Mouse (Mus musculus): Measurements from ENCODE around the gene Tfb1m. TPM values are rescaled to one million over a fixed set of nuclear protein-coding genes. Genes with fewer than 3 reads are reported as not detected.
A peak's percentile ranks its signal among the peaks of the same experiment; 100 is the strongest.

The Tfb1m gene
- polyA plus RNA-seq, 1 experiment, result 9.5 TPM

- DNase-seq (ENCODE audit: low read depth), result no peak
- TF ChIP-seq POLR2A (IDR thresholded peaks at IDR 0.05; ENCODE audit: borderline replicate concordance, extremely low read depth, insufficient read depth, insufficient read length, poor library complexity, severe bottlenecking), result no peak
- no peak for TF ChIP-seq CTCF (IDR thresholded peaks at IDR 0.05; ENCODE audit: borderline replicate concordance, extremely low read depth, insufficient read depth, insufficient read length)
Observed at GRCm38 (mm10) chr17:3490216-3490895, 67.2 kb downstream of the Tfb1m start.

DNA sequence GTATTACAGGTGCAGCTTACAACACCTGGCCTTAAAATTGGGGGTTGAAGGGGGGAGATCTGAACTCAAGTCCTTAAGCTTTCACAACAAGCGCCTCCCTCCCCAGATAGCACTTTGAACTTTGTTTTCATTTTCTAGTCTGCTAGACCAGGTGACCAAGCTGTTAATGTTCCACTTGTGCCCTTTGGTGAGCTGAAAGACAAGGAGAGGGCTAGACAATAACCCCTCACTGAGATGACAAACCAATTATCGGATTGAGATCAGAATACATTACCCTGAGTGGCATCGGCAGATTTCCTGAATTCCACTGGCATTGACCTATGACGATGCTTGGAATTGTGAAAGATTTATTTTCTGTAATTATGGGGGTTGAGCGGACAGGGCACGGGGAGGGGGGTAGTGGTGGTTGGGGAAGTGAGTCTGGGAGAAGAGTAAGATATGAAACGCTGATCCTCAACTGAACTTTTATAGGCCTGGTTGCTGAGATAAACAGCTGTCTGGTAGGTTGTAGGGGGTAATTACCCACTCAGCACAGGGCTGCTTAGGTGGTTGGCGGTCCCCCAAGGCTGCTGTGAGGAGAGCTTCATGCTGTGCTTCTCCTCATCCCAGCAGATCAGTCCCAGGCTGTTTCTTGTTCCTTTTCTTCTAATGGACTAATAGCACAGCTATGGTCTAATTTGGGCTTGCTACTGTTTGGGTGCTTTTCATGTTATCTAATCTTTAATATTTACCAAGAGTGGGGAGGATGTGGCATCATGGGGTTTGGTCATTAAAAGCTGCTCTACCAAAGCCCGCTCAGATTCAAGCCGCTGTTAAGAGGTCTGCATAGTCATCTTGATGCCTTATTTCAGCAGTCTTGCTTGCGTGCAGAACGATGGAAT is 69.6 kb downstream of the Tfb1m start:
- TF ChIP-seq CTCF (IDR thresholded peaks at IDR 0.05; ENCODE audit: borderline replicate concordance, extremely low read depth, insufficient read depth, insufficient read length), result no peak
- TF ChIP-seq POLR2A (IDR thresholded peaks at IDR 0.05; ENCODE audit: borderline replicate concordance, extremely low read depth, insufficient read depth, insufficient read length, poor library complexity, severe bottlenecking), result no peak
- peak; percentile 59 for DNase-seq (ENCODE audit: low read depth)

DNA sequence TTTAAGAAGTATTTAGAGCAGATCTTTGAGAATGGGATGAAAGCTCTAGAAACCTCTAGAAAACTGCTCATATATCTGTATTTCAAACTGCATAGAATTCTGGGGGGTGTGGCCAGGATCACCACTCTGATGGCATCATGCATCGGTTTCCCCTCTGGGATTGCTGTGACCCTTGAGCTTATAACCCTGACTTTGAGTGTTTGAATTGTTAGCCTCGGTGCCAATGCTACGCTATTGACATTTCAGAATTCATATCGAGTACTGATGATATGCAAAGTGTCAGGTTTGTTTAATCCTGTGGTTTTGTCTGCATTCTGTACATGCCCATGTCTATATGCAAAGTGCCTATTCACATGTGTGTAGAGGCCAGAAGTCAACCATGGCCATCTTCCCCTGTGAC is 70.4 kb downstream of the Tfb1m start:
- no peak for TF ChIP-seq CTCF (IDR thresholded peaks at IDR 0.05; ENCODE audit: borderline replicate concordance, extremely low read depth, insufficient read depth, insufficient read length)
- TF ChIP-seq POLR2A (IDR thresholded peaks at IDR 0.05; ENCODE audit: borderline replicate concordance, extremely low read depth, insufficient read depth, insufficient read length, poor library complexity, severe bottlenecking), result no peak
- no peak for DNase-seq (ENCODE audit: low read depth)

DNA sequence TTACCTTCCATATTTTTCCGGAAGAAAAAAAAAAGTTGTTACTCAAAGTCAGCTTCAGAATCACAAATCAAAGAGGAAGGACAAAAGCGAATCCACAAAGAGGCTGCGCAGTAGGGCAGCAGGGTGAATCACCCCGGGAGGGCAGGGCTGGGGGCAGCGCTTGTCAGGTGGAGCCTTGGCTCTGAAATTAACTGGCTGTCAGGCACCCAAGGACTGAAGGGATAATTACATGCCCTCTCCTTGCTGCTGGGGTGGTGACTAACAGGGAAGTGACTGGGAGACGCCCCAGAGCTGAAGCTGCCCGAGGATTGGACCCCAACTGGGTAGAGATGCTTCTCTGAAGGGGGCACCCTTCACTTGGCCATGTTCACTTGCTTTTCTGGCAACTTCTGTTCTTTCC is 71.7 kb downstream of the Tfb1m start:
- DNase-seq (ENCODE audit: low read depth), result peak; percentile 25
- TF ChIP-seq CTCF (IDR thresholded peaks at IDR 0.05; ENCODE audit: borderline replicate concordance, extremely low read depth, insufficient read depth, insufficient read length), result no peak
- TF ChIP-seq POLR2A (IDR thresholded peaks at IDR 0.05; ENCODE audit: borderline replicate concordance, extremely low read depth, insufficient read depth, insufficient read length, poor library complexity, severe bottlenecking), result no peak

- no peak for DNase-seq (ENCODE audit: low read depth)
- TF ChIP-seq POLR2A (IDR thresholded peaks at IDR 0.05; ENCODE audit: borderline replicate concordance, extremely low read depth, insufficient read depth, insufficient read length, poor library complexity, severe bottlenecking), result no peak
- TF ChIP-seq CTCF (IDR thresholded peaks at IDR 0.05; ENCODE audit: borderline replicate concordance, extremely low read depth, insufficient read depth, insufficient read length), result no peak
Observed at GRCm38 (mm10) chr17:3483091-3483490, 74.5 kb downstream of the Tfb1m start.

GRCm38 (mm10) chr17:3481576-3482575 is 75.7 kb downstream of the Tfb1m start:
- no peak for TF ChIP-seq CTCF (IDR thresholded peaks at IDR 0.05; ENCODE audit: borderline replicate concordance, extremely low read depth, insufficient read depth, insufficient read length)
- no peak for TF ChIP-seq POLR2A (IDR thresholded peaks at IDR 0.05; ENCODE audit: borderline replicate concordance, extremely low read depth, insufficient read depth, insufficient read length, poor library complexity, severe bottlenecking)
- DNase-seq (ENCODE audit: low read depth), result peak; percentile 88

DNA sequence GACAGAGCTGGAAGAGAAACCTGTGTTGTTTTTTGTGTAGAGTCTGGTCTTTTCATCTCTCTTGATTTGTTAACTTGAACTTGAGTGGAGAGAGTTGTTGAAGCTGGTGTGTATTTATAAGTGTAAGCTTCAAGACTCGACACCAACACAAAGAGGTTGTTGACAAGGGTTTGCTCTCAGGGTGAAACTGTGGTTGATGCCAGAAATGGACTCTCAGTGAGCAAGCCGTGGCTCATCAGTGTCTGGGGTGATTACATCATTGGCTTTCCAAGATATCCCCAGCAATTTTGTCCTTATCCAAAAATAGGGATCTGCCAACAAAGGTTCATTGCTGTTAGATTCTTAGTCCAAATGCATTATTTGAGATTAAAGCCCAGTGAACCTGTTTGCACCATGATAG is 81.0 kb downstream of the Tfb1m start:
- no peak for TF ChIP-seq POLR2A (IDR thresholded peaks at IDR 0.05; ENCODE audit: borderline replicate concordance, extremely low read depth, insufficient read depth, insufficient read length, poor library complexity, severe bottlenecking)
- no peak for TF ChIP-seq CTCF (IDR thresholded peaks at IDR 0.05; ENCODE audit: borderline replicate concordance, extremely low read depth, insufficient read depth, insufficient read length)
- no peak for DNase-seq (ENCODE audit: low read depth)

DNA sequence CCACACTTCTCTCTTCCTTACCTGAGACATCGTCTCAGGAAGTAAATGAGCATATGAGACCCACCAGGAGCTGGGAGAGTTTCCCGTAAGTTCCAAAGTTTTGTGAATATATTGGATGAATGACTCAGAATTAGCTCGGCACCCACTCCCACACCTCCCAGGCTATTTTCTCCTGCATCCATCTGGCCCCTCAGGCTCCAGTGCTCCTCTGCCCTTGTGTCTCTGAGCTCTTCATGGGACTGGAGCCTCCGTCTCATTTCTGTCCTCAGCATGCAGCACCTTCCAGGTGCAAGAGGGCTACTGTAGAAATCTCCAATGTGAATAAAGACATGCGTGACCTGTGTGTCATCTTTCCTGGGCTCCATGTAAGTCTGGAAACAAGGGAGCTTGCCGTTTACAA is 85.6 kb downstream of the Tfb1m start:
- no peak for DNase-seq (ENCODE audit: low read depth)
- TF ChIP-seq CTCF (IDR thresholded peaks at IDR 0.05; ENCODE audit: borderline replicate concordance, extremely low read depth, insufficient read depth, insufficient read length), result no peak
- TF ChIP-seq POLR2A (IDR thresholded peaks at IDR 0.05; ENCODE audit: borderline replicate concordance, extremely low read depth, insufficient read depth, insufficient read length, poor library complexity, severe bottlenecking), result no peak

Other genes with a start within 250 kb of the Tfb1m start
- gene Tiam2, start 231.2 kb downstream of the Tfb1m start, polyA plus RNA-seq (2012; rRNA removed), result 17.5 and 48.1 TPM in 2 replicates
- 0.57 and 1.8 TPM in 2 replicates for gene Cldn20, start 25.2 kb downstream of the Tfb1m start, polyA plus RNA-seq (2012; rRNA removed)
- gene Nox3, start 138.5 kb upstream of the Tfb1m start, polyA plus RNA-seq (2012; rRNA removed), result not detected in 2 replicates

All from brain, embryonic 14.5 days (tissue).